Mouse (Mus musculus): ENCODE measurements around the gene Tex52.

DNA sequence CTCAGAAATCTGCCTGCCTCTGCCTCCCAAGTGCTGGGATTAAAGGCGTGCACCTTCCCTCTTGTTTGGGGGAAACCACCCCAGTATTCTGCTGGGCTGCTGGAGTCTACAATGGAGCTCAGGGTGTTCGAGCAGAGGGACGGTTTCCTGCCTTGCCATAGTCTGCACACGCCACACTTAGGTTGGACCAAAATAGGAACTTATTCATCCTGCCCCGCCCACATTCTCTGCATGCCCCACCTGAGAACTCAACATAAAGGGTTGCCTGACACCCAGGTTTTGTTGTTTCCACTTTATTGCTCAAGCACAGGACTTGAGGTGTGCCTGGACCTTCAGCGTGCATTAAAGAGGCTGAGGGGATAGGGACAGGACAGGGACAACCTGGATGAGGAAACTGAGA is 54.6 kb downstream of the Tex52 start:
- no peak for TF ChIP-seq GATA1 (IDR thresholded peaks at IDR 0.05; ENCODE audit: borderline replicate concordance, low read length)
- TF ChIP-seq FLI1 (IDR thresholded peaks at IDR 0.05; ENCODE audit: low read length): no peak
